Mouse (Mus musculus) myocyte (in vitro differentiated cells): ENCODE data around the gene Naga.

Source experiments
- CEBPB ChIP-seq: IDR thresholded peaks from 2 replicates; pipeline ENCODE4 v1.6.1; 2011; ENCODE audit warnings: mild to moderate bottlenecking, moderate library complexity; ENCODE audit not compliant: poor library complexity, insufficient read depth, severe bottlenecking
- E2F4 ChIP-seq: IDR thresholded peaks from one replicate; pipeline ENCODE4 v1.6.1; 2011; ENCODE audit warnings: mild to moderate bottlenecking, control low read depth, moderate library complexity; ENCODE audit not compliant: insufficient read depth
- MAX ChIP-seq: IDR thresholded peaks from one replicate; pipeline ENCODE4 v1.6.1; 2011; ENCODE audit warnings: low read depth, mild to moderate bottlenecking, control low read depth
- MYOD1 ChIP-seq, 3 experiments: IDR thresholded peaks; one replicate each; pipeline ENCODE4 v1.6.1; 2011; ENCODE audit warnings: control low read depth in 2 of 3, low read depth in 2 of 3, mild to moderate bottlenecking in 2 of 3, moderate library complexity in 1 of 3; ENCODE audit not compliant: insufficient read length in 2 of 3, control insufficient read depth in 1 of 3
- MYOG ChIP-seq, 3 experiments: IDR thresholded peaks; one replicate each; pipeline ENCODE4 v1.6.1; 2011; ENCODE audit warnings: control low read depth in 2 of 3, low read depth in 2 of 3, mild to moderate bottlenecking in 2 of 3; ENCODE audit not compliant: insufficient read length in 2 of 3, control insufficient read depth in 1 of 3, insufficient read depth in 1 of 3
- POLR2A ChIP-seq: IDR thresholded peaks from one replicate; pipeline ENCODE4 v1.6.1; 2011; ENCODE audit warnings: low read depth, mild to moderate bottlenecking, control low read depth, moderate library complexity; ENCODE audit not compliant: insufficient read length
- POLR2AphosphoS2 ChIP-seq: IDR thresholded peaks from one replicate; pipeline ENCODE4 v1.6.1; 2011; ENCODE audit warnings: low read depth, control low read depth; ENCODE audit not compliant: insufficient read length
- REST ChIP-seq: IDR thresholded peaks from one replicate; pipeline ENCODE4 v1.6.1; 2011; ENCODE audit warnings: mild to moderate bottlenecking, control low read depth, moderate library complexity; ENCODE audit not compliant: insufficient read depth, insufficient read length
- SRF ChIP-seq: IDR thresholded peaks from one replicate; pipeline ENCODE4 v1.6.1; 2011; ENCODE audit warnings: low read depth; ENCODE audit not compliant: control insufficient read depth, insufficient read length
- TCF12 ChIP-seq: IDR thresholded peaks from one replicate; pipeline ENCODE4 v1.6.1; 2011; ENCODE audit warnings: mild to moderate bottlenecking, control low read depth; ENCODE audit not compliant: poor library complexity, insufficient read depth, severe bottlenecking
- TCF3 ChIP-seq: IDR thresholded peaks from one replicate; pipeline ENCODE4 v1.6.1; 2011; ENCODE audit warnings: low read depth, control low read depth; ENCODE audit not compliant: insufficient read length
- USF1 ChIP-seq: IDR thresholded peaks from one replicate; pipeline ENCODE4 v1.6.1; 2011; ENCODE audit warnings: low read depth, mild to moderate bottlenecking, control low read depth, moderate library complexity

DNA sequence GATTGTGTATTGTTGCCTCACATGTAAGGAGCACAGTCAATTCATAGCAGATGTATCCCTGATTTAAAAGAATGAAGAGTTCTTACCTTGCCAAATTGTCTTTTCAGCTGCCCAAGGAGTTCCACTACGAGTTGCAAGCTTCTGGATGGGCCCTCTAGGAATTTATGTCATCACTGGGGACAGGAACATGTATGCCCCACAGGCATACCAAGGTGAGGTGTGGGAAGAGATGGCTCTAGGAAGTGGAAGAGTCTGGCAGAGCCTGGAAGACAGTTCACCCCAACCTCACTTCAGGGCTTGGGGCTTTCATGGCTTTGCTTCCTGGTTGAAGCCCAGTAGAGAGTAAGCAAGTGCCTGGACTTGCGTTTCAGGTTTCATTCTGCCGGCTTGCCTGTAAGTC is 30.3 kb downstream of the Naga start:
- TF ChIP-seq POLR2A: no peak
- no peak for TF ChIP-seq MAX
- no peak for TF ChIP-seq USF1
- TF ChIP-seq E2F4: no peak
- no peak for TF ChIP-seq CEBPB
- TF ChIP-seq POLR2AphosphoS2: no peak
- TF ChIP-seq MYOD1 (IDR thresholded peaks at IDR 0.05; ENCODE audit: control insufficient read depth in 1 of 3, insufficient read length in 2 of 3, low read depth in 2 of 3): no peak
- no peak for TF ChIP-seq TCF12
- TF ChIP-seq SRF: no peak
- TF ChIP-seq MYOG (IDR thresholded peaks at IDR 0.05; ENCODE audit: control insufficient read depth in 1 of 3, insufficient read depth in 1 of 3, insufficient read length in 2 of 3, low read depth in 2 of 3): no peak
- no peak for TF ChIP-seq TCF3
- no peak for TF ChIP-seq REST
